Mouse (Mus musculus): ENCODE data around the gene Shbg.

DNA sequence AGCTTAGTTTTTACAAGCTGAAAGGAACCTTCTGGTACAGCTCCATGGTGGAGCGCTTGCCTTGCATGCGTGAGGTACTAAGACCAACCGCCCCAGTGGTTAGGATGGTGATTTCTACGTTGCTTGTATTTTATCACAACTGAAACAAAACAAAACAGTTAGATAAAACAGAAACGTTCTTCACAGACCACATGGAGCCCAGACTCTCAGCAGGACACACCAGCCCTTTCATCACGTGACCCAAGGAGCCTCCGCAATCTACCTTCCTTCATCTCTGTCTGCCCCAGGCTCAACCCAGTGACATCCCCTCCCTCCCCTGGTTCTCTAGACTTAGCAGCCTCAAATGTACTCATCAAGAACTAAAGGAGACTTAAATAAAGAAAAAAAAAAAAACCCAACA lies 8.3 kb downstream of the Shbg start:
- TF ChIP-seq CTCF (IDR thresholded peaks at IDR 0.05; ENCODE audit: control insufficient read depth, insufficient read depth, insufficient replicate concordance, low read depth, low read length) = no peak
- TF ChIP-seq POLR2A (IDR thresholded peaks at IDR 0.05; ENCODE audit: control insufficient read depth, low read depth, low read length) = no peak
